Mouse (Mus musculus): ENCODE results near the gene Meis3.

DNA sequence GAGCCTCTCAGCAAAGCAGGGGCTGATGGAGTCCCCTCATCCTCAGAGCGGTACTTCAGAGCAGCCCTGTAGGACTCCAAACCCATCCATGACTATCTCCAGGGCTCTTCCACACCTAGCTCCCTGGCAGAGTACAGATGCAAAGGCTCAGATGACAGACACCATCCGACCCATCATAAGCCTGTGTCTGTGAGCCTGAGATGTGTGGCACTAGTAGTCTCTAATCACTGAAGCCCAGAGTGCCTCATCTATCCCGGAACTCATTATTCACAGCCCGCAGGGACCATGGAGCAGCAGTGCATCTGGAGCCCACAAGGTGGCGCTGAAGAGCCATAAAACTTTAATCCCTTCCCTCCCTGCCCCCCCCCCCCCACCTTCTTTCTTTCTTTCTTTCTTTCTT, 17.4 kb downstream of the Meis3 start:
- TF ChIP-seq CTCF (IDR thresholded peaks at IDR 0.05) (peak; percentile 73), POLR2A (IDR thresholded peaks at IDR 0.05; ENCODE audit: insufficient read depth, low read depth, low read length) (no peak)

Measured in heart, adult 2 months (tissue).